Mouse (Mus musculus): ENCODE results near the gene Wipi2. TPM values are rescaled to one million over a fixed set of nuclear protein-coding genes. Genes with fewer than 3 reads are reported as not detected.

The Wipi2 gene
- polyA plus RNA-seq, 1 experiment from 2014 or later, result 51.6 TPM

GRCm38 (mm10) chr5:142696258-142696657 lies 68.8 kb downstream of the Wipi2 start:
- Histone ChIP-seq H3K9ac (no peak overlapping the region), H3K4me1 (peaks cover 4% of the 10 kb centered on the region; the same call in 1 of the 2 replicates), H3K27me3 (peaks cover 31% of the 10 kb centered on the region), H3K36me3 (no peaks in the 10 kb centered on the region), H3K9me3 (replicated peaks) (no peaks in the 10 kb centered on the region), H3K4me2 (no peak overlapping the region), H3K4me3 (replicated peaks) (no peak overlapping the region), H3K27ac (no peak overlapping the region)
- 30% methylated on average over 6 of the region's 6 CpGs for WGBS
- ATAC-seq (replicated peaks; ENCODE audit: low FRiP score), result no peak

GRCm38 (mm10) chr5:142696865-142697264 lies 69.4 kb downstream of the Wipi2 start:
- Histone ChIP-seq H3K36me3 (no peaks in the 10 kb centered on the region), H3K4me1 (peaks cover 10% of the 10 kb centered on the region), H3K4me3 (replicated peaks) (no peak overlapping the region), H3K27ac (no peak overlapping the region), H3K9ac (no peak overlapping the region), H3K4me2 (no peak overlapping the region), H3K27me3 (peaks cover 36% of the 10 kb centered on the region), H3K9me3 (replicated peaks) (no peaks in the 10 kb centered on the region)
- 90% methylated on average over 6 of the region's 6 CpGs for WGBS
- ATAC-seq (replicated peaks; ENCODE audit: low FRiP score), result no peak

- no peak overlapping the region for H3K27ac ChIP-seq
- H3K27me3 ChIP-seq, result peaks cover 41% of the 10 kb centered on the region
- H3K36me3 ChIP-seq, result no peaks in the 10 kb centered on the region
- 64% methylated on average over 2 of the region's 2 CpGs for WGBS
- H3K4me3 ChIP-seq (replicated peaks), result no peak overlapping the region
- no peak for ATAC-seq (replicated peaks; ENCODE audit: low FRiP score)
- no peak overlapping the region for H3K4me2 ChIP-seq
- H3K9ac ChIP-seq, result no peak overlapping the region
- H3K4me1 ChIP-seq, result peaks cover 18% of the 10 kb centered on the region
- H3K9me3 ChIP-seq (replicated peaks), result no peaks in the 10 kb centered on the region
Measured at GRCm38 (mm10) chr5:142697742-142698141, 70.2 kb downstream of the Wipi2 start.

- H3K27ac ChIP-seq, result no peak overlapping the region
- no peaks in the 10 kb centered on the region for H3K9me3 ChIP-seq (replicated peaks)
- peak; percentile 65 for ATAC-seq (replicated peaks; ENCODE audit: low FRiP score)
- no peaks in the 10 kb centered on the region for H3K36me3 ChIP-seq
- peak overlapping the region; percentile 96 for H3K4me2 ChIP-seq
- 7% methylated on average over 15 of the region's 15 CpGs for WGBS
- H3K4me3 ChIP-seq (replicated peaks), result peak overlapping the region; percentile 53
- H3K4me1 ChIP-seq, result peaks cover 19% of the 10 kb centered on the region
- no peak overlapping the region for H3K9ac ChIP-seq
- peaks cover 54% of the 10 kb centered on the region for H3K27me3 ChIP-seq
Measured at GRCm38 (mm10) chr5:142700842-142701589, 73.5 kb downstream of the Wipi2 start.

GRCm38 (mm10) chr5:142701651-142702510 lies 74.4 kb downstream of the Wipi2 start:
- Histone ChIP-seq H3K4me3 (replicated peaks) (peak overlapping the region; percentile 53), H3K9me3 (replicated peaks) (no peaks in the 10 kb centered on the region), H3K27me3 (peaks cover 51% of the 10 kb centered on the region), H3K27ac (no peak overlapping the region), H3K4me1 (peaks cover 19% of the 10 kb centered on the region), H3K9ac (peak overlapping the region; percentile 49), H3K4me2 (peak overlapping the region; percentile 96), H3K36me3 (no peaks in the 10 kb centered on the region)
- 0% methylated on average over 70 of the region's 72 CpGs for WGBS
- peak; percentile 89 for ATAC-seq (replicated peaks; ENCODE audit: low FRiP score)

- ATAC-seq (replicated peaks; ENCODE audit: low FRiP score), result no peak
- WGBS, result 22% methylated on average over 18 of the region's 18 CpGs
Measured at GRCm38 (mm10) chr5:142702511-142703138, 75.1 kb downstream of the Wipi2 start.

GRCm38 (mm10) chr5:142703569-142703968 lies 76.1 kb downstream of the Wipi2 start:
- WGBS, result 83% methylated on average over 10 of the region's 10 CpGs
- no peaks in the 10 kb centered on the region for H3K9me3 ChIP-seq (replicated peaks)
- H3K27me3 ChIP-seq, result peaks cover 43% of the 10 kb centered on the region
- ATAC-seq (replicated peaks; ENCODE audit: low FRiP score), result no peak
- peaks cover 19% of the 10 kb centered on the region for H3K4me1 ChIP-seq
- no peak overlapping the region for H3K4me3 ChIP-seq (replicated peaks)
- H3K27ac ChIP-seq, result no peak overlapping the region
- H3K36me3 ChIP-seq, result no peaks in the 10 kb centered on the region
- H3K9ac ChIP-seq, result no peak overlapping the region
- no peak overlapping the region for H3K4me2 ChIP-seq

More at GRCm38 (mm10) chr5:142702511-142703138, 75.1 kb downstream of the Wipi2 start:
- peak overlapping the region; percentile 96 for H3K4me2 ChIP-seq
- H3K4me3 ChIP-seq (replicated peaks), result peak overlapping the region; percentile 53
- peaks cover 49% of the 10 kb centered on the region for H3K27me3 ChIP-seq
- H3K4me1 ChIP-seq, result peaks cover 19% of the 10 kb centered on the region
- H3K9me3 ChIP-seq (replicated peaks), result no peaks in the 10 kb centered on the region
- H3K36me3 ChIP-seq, result no peaks in the 10 kb centered on the region
- peak overlapping the region; percentile 49 for H3K9ac ChIP-seq
- no peak overlapping the region for H3K27ac ChIP-seq

GRCm38 (mm10) chr5:142707709-142708108 lies 80.2 kb downstream of the Wipi2 start:
- H3K27me3 ChIP-seq, result peaks cover 13% of the 10 kb centered on the region
- H3K36me3 ChIP-seq, result no peaks in the 10 kb centered on the region
- H3K9ac ChIP-seq, result no peak overlapping the region
- no peak overlapping the region for H3K27ac ChIP-seq
- 83% methylated on average over 5 of the region's 5 CpGs for WGBS
- ATAC-seq (replicated peaks; ENCODE audit: low FRiP score), result no peak
- H3K4me1 ChIP-seq, result peaks cover 1% of the 10 kb centered on the region
- no peak overlapping the region for H3K4me3 ChIP-seq (replicated peaks)
- H3K4me2 ChIP-seq, result no peak overlapping the region
- no peaks in the 10 kb centered on the region for H3K9me3 ChIP-seq (replicated peaks)

- H3K36me3 ChIP-seq, result no peaks in the 10 kb centered on the region
- H3K4me3 ChIP-seq (replicated peaks), result no peak overlapping the region
- no peaks in the 10 kb centered on the region for H3K4me1 ChIP-seq
- H3K4me2 ChIP-seq, result no peak overlapping the region
- ATAC-seq (replicated peaks; ENCODE audit: low FRiP score), result no peak
- no peak overlapping the region for H3K9ac ChIP-seq
- H3K27me3 ChIP-seq, result no peaks in the 10 kb centered on the region
- 79% methylated on average over 7 of the region's 7 CpGs for WGBS
- no peaks in the 10 kb centered on the region for H3K9me3 ChIP-seq (replicated peaks)
- H3K27ac ChIP-seq, result no peak overlapping the region
Measured at GRCm38 (mm10) chr5:142709436-142709835, 81.9 kb downstream of the Wipi2 start.

- Histone ChIP-seq H3K27ac (no peak overlapping the region), H3K9me3 (replicated peaks) (no peaks in the 10 kb centered on the region), H3K27me3 (no peaks in the 10 kb centered on the region), H3K4me2 (no peak overlapping the region), H3K36me3 (no peaks in the 10 kb centered on the region), H3K4me3 (replicated peaks) (no peak overlapping the region), H3K4me1 (no peaks in the 10 kb centered on the region), H3K9ac (no peak overlapping the region)
- no peak for ATAC-seq (replicated peaks; ENCODE audit: low FRiP score)
- WGBS, result 86% methylated on average over 5 of the region's 5 CpGs
Measured at GRCm38 (mm10) chr5:142712373-142712772, 84.9 kb downstream of the Wipi2 start.

GRCm38 (mm10) chr5:142713966-142714365 lies 86.5 kb downstream of the Wipi2 start:
- Histone ChIP-seq H3K36me3 (no peaks in the 10 kb centered on the region), H3K9me3 (replicated peaks) (no peaks in the 10 kb centered on the region), H3K4me3 (replicated peaks) (no peak overlapping the region), H3K27ac (no peak overlapping the region), H3K4me1 (peaks cover 5% of the 10 kb centered on the region), H3K4me2 (no peak overlapping the region), H3K27me3 (no peaks in the 10 kb centered on the region), H3K9ac (no peak overlapping the region)
- no peak for ATAC-seq (replicated peaks; ENCODE audit: low FRiP score)
- 90% methylated on average over 10 of the region's 10 CpGs for WGBS

GRCm38 (mm10) chr5:142715059-142715458 lies 87.6 kb downstream of the Wipi2 start:
- H3K36me3 ChIP-seq, result no peaks in the 10 kb centered on the region
- no peak overlapping the region for H3K4me3 ChIP-seq (replicated peaks)
- 83% methylated on average over 9 of the region's 9 CpGs for WGBS
- no peak overlapping the region for H3K4me2 ChIP-seq
- H3K9me3 ChIP-seq (replicated peaks), result no peaks in the 10 kb centered on the region
- H3K4me1 ChIP-seq, result peaks cover 5% of the 10 kb centered on the region
- no peak overlapping the region for H3K9ac ChIP-seq
- no peak overlapping the region for H3K27ac ChIP-seq
- no peaks in the 10 kb centered on the region for H3K27me3 ChIP-seq
- ATAC-seq (replicated peaks; ENCODE audit: low FRiP score), result no peak

All from kidney, embryonic 15.5 days (tissue).